In genomic region chr17:40802707-40803340, GRCm38 (mm10) we compare ENCODE assay signal across 22 mouse cellular contexts. TPM values are rescaled to one million over a fixed set of nuclear protein-coding genes. Genes with fewer than 3 reads are reported as not detected.
"Had no signal": no experiment of that assay in that cellular context is flagged by ENCODE, and none has a peak within 500 bp of the region (broad histone marks: within the 10 kb centered on the region; RNA-seq: fewer than 3 reads in every experiment).

No protein-coding gene starts in this region.

- H3K9me3 ChIP-seq: limb, embryonic 10.5 days; lung, embryonic 15.5 days; megakaryocyte, embryonic 14.5 days; neural tube, embryonic 15.5 days had no signal

- H3K4me2 ChIP-seq: liver, embryonic 11.5 days; lung, embryonic 15.5 days; midbrain, embryonic 11.5 days; neural tube, embryonic 15.5 days had no signal

- H3K9ac ChIP-seq: liver, postnatal 0 days; lung, embryonic 15.5 days; neural tube, embryonic 15.5 days had no signal

- H3K36me3 ChIP-seq: limb, embryonic 10.5 days; lung, embryonic 15.5 days; neural tube, embryonic 15.5 days had no signal

- H3K4me1 ChIP-seq: limb, embryonic 10.5 days; lung, embryonic 15.5 days; neural tube, embryonic 15.5 days had no signal

- DNase-seq: kidney, adult 9 months; kidney, postnatal 36 days; liver, postnatal 0 days; lung, postnatal 14 days; right cerebral cortex, adult 18-20 months; right cerebral cortex, postnatal 25 days; thymus, adult 2 months; thymus, postnatal 36 days had no signal

- ATAC-seq: liver, postnatal 0 days had no signal

- H3K4me3 ChIP-seq: layer of hippocampus, adult 2 months; limb, embryonic 10.5 days; lung, embryonic 15.5 days; megakaryocyte, embryonic 14.5 days; neural tube, embryonic 15.5 days had no signal

- H3K27ac ChIP-seq: kidney, postnatal 0 days; layer of hippocampus, adult 2 months; limb, embryonic 10.5 days; lung, embryonic 15.5 days; macrophage; neural tube, embryonic 15.5 days had no signal

- H3K27me3 ChIP-seq: lung, embryonic 15.5 days; megakaryocyte, embryonic 14.5 days; neural tube, embryonic 15.5 days had no signal

RNA-seq across cellular contexts. Expression of gene Crisp2, which starts 4.0 kb away (rescaled TPM):
- total RNA-seq: layer of hippocampus, adult 2 months; layer of hippocampus, postnatal 10 days; left cerebral cortex, postnatal 10 days; midbrain, postnatal 0 days had no signal
- polyA plus RNA-seq: kidney, postnatal 0 days; limb, embryonic 10.5 days; lung, embryonic 15.5 days; macrophage; midbrain, embryonic 11.5 days; midbrain, postnatal 0 days; neural tube, embryonic 11.5 days; neural tube, embryonic 15.5 days; small intestine, adult 2 months had no signal

RNA-seq across cellular contexts. Expression of gene Rhag, which starts 8.1 kb away (rescaled TPM):
- total RNA-seq: layer of hippocampus, adult 2 months; layer of hippocampus, postnatal 10 days; left cerebral cortex, postnatal 10 days; midbrain, postnatal 0 days had no signal
- polyA plus RNA-seq: macrophage; midbrain, postnatal 0 days; small intestine, adult 2 months; thymus, adult 2 months had no signal
